Mouse (Mus musculus) left cerebral cortex, adult 2 months (tissue): ENCODE measurements around the gene Hist1h3b. TPM values are rescaled to one million over a fixed set of nuclear protein-coding genes. Genes with fewer than 3 reads are reported as not detected.

Experiments used
- DNase-seq, 2 experiments: peaks; one replicate each; pipeline ENCODE4 v3.0.0; 2021 to 2022; ENCODE audit warnings: low spot score in 2 of 2, mixed read lengths in 1 of 2; ENCODE audit errors: extremely low spot score in 1 of 2
- H3K27ac ChIP-seq: fragments of 200-600 bp; 2 replicates; pipeline ENCODE4 v1.8.1; 2022
- H3K4me3 ChIP-seq: fragments of 200-600 bp; 2 replicates; pipeline ENCODE4 v1.8.1; 2022
- CTCF ChIP-seq: fragments of 200-600 bp; IDR thresholded peaks from 2 replicates; pipeline ENCODE4 v1.8.1; 2022; ENCODE audit warnings: antibody characterized with exemption, mild to moderate bottlenecking, moderate library complexity
- intact Hi-C: fragments of 180-260 bp; cut with DNase I; formaldehyde crosslinking; loops from one replicate; pipeline ENCODE4 v1.15.1; 2025
- total RNA-seq, 2 experiments: library from RNA; stranded (reverse); gene quantifications; 2 replicates each; pipeline ENCODE4 v1.2.3; 2021

Hist1h3b gene
- total RNA-seq, 2 experiments from 2014 or later = 6.6 to 7.5 TPM

DNA sequence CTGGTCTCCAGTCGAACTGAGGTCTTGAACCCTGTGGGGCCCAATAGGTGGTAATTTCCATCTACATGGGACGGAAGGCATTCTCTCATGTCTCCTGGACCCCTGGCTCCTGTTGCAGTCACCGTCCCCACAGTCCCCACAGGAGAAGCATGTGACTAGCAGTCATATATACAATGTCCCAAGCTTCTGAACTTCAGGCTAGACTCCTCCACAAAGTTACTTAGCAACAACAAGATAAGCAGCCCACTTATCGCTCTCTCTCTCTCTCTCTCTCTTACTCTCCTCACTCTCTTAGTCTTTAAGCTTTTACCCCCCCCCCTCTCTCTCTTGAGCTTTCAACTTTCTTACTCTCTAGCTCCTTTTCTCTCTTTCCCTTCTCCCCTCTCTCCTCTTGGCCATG is 27.8 kb upstream of the Hist1h3b start:
- no peak for DNase-seq

DNA sequence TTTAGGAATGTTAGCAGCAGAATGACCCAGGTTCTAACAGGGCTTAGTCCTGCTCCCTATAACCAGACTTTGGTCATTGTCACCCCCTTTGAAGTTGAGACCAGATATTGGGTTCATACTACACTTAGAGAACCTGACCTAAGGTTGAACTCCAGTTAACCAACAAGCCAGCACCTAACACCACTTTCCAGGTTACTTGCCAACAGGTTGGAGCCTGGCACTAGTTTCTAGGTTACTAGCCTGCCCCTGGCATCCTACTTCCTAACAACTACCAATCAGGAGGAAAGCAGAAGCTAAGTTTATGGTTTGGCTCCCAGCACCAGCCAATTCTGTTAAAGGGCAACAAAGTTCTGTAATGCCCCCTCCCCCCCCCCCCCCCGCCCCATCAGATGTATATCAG is 26.9 kb upstream of the Hist1h3b start:
- intact Hi-C loops = no loop called here
- no peak for TF ChIP-seq CTCF
- DNase-seq = no peak
- H3K4me3 ChIP-seq = no peak overlapping the region
- H3K27ac ChIP-seq = no peak overlapping the region

More for the DNA sequence above, 27.8 kb upstream of the Hist1h3b start:
- no peak for TF ChIP-seq CTCF
- intact Hi-C loops = no loop called here
- no peak overlapping the region for H3K27ac ChIP-seq
- no peak overlapping the region for H3K4me3 ChIP-seq

- intact Hi-C loops = no loop called here
- no peak for DNase-seq
- no peak for TF ChIP-seq CTCF
- Histone ChIP-seq H3K4me3 (no peak overlapping the region), H3K27ac (no peak overlapping the region)
Observed at GRCm38 (mm10) chr13:23728472-23729191, 23.4 kb upstream of the Hist1h3b start.

DNA sequence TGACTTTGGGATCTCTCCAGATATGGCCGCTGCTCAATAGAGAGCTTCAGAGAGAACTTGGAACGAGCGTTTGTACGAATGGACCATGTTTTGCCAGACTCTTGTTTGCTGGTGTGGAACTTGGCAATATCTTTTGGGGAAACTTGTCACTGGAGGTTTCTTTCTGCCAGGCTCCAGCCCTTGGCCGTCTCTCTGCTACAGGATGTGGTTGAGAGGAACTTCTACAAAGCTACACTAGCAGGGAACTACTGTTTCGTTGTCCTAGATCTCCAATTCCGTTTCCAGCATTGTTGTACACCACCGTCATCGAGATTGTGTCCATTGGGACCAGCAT is 22.9 kb upstream of the Hist1h3b start:
- DNase-seq = no peak
- Histone ChIP-seq H3K27ac (no peak overlapping the region), H3K4me3 (no peak overlapping the region)
- intact Hi-C loops = no loop called here
- no peak for TF ChIP-seq CTCF

- no peak for DNase-seq
- no peak for TF ChIP-seq CTCF
- intact Hi-C loops = no loop called here
- Histone ChIP-seq H3K27ac (no peak overlapping the region), H3K4me3 (no peak overlapping the region)
Observed at GRCm38 (mm10) chr13:23729706-23730105, 22.4 kb upstream of the Hist1h3b start.

- DNase-seq = no peak
- intact Hi-C loops = no loop called here
- Histone ChIP-seq H3K27ac (no peak overlapping the region), H3K4me3 (no peak overlapping the region)
- no peak for TF ChIP-seq CTCF
Observed at GRCm38 (mm10) chr13:23730479-23730878, 21.6 kb upstream of the Hist1h3b start.

DNA sequence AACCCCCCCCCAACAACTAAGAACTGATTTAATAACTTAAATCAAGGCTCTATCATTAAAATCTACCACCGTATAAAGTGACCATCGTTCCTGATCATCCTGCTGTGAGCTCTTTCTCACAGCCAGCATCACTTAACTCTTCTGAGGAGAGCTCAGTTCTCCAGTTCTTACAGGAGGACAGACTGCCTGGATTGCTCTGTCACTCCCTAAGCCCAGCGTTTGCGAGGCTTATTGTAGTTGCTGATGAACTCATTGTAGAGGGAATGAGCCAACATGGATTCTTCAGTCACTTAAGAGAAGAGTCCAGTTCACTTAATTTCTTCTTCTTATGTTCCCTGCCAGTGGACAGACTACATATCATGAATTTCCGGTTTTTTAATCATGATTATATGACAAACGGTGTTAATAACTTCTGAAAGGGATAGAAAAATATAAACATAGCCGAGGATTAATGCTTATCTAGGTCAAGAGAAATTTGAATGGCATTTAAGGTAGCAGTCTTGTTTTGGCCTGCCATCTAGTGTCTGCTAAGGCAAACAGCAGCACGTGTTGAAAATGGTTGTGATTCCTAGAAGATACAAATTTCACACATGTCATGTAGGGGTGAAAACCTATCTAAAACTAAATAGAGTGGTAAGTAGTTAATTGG is 19.8 kb upstream of the Hist1h3b start:
- intact Hi-C loops = loop anchor here (1.0 kb wide), 1 partner anchor 31 kb away; no protein-coding TSS in a partner anchor
- Histone ChIP-seq H3K27ac (no peak overlapping the region), H3K4me3 (no peak overlapping the region)
- no peak for DNase-seq
- peak; percentile 86 for TF ChIP-seq CTCF

DNA sequence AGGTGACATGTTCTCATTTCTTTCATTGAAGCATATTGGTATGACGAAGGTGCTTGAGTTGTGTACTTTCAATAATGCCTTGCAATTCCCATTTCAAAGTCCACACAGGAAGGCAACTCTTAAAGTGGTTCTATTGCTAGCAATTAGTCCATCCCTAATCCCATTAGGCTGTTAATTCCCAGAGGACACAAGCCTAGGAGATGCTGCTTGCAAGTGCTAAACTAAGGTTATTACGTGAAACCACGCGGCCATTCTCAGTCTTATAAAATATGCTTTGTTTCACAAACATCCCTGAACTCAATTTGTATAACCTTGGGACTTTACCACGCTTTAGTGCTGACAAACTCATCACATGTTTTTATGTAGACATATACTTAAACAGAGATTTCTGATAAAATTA is 15.0 kb upstream of the Hist1h3b start:
- H3K27ac ChIP-seq = no peak overlapping the region
- intact Hi-C loops = loop anchor here (5.0 kb wide), 2 partner anchors 115 to 1695 kb away; partner anchors contain the start of genes Hist1h1e, Hist1h2ag, Hist1h2be and Hist1h2bj
- TF ChIP-seq CTCF = no peak
- H3K4me3 ChIP-seq = no peak overlapping the region
- DNase-seq = no peak

DNA sequence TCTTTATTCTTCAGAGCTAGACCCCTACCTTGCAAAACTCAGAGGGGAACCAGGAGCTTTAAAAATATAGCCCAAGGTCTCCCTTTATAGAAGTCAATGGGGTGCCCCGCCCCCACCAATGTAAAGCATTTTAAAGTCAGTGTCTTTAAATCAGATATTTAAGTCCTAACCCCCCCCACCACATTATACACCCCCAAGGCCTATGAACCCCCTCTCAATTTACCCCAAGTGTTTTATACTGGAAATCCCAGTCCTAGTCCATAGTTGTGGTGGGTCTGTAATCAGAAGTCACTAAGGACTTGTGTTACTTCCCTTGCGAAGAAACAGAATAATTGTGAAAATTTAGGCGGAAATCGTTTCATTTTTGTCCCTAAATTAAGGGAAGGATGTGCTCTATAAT is 14.0 kb upstream of the Hist1h3b start:
- H3K4me3 ChIP-seq = peak overlapping the region; percentile 83
- H3K27ac ChIP-seq = peak overlapping the region; percentile 93
- TF ChIP-seq CTCF = no peak
- no peak for DNase-seq
- intact Hi-C loops = loop anchor here (5.0 kb wide), 2 partner anchors 116 to 1696 kb away; partner anchors contain the start of genes Hist1h1e, Hist1h2ag, Hist1h2be and Hist1h2bj

GRCm38 (mm10) chr13:23738677-23739068 is 13.4 kb upstream of the Hist1h3b start, which contains the start of gene Hist1h1c:
Gene Hist1h1c, plus strand, starts transcription at chr13:23738808.
- Histone ChIP-seq H3K4me3 (peak within 1 kb of the TSS; percentile 83), H3K27ac (peak within 1 kb of the TSS; percentile 93)
- intact Hi-C loops = loop anchor here (5.0 kb wide), 2 partner anchors 116 to 1696 kb away; partner anchors contain the start of genes Hist1h1e, Hist1h2ag, Hist1h2be and Hist1h2bj
- DNase-seq = peak; percentile 85 to 87
- no peak; the same call in 1 of the 2 replicates for TF ChIP-seq CTCF

GRCm38 (mm10) chr13:23739069-23739921 is 12.8 kb upstream of the Hist1h3b start:
- DNase-seq = peak; percentile 87 to 92
- TF ChIP-seq CTCF = no peak; the same call in 1 of the 2 replicates
- H3K27ac ChIP-seq = peak overlapping the region; percentile 93
- intact Hi-C loops = loop anchor here (5.0 kb wide), 2 partner anchors 117 to 1697 kb away; partner anchors contain the start of genes Hist1h1e, Hist1h2ag, Hist1h2be and Hist1h2bj
- peak overlapping the region; percentile 83 for H3K4me3 ChIP-seq

DNA sequence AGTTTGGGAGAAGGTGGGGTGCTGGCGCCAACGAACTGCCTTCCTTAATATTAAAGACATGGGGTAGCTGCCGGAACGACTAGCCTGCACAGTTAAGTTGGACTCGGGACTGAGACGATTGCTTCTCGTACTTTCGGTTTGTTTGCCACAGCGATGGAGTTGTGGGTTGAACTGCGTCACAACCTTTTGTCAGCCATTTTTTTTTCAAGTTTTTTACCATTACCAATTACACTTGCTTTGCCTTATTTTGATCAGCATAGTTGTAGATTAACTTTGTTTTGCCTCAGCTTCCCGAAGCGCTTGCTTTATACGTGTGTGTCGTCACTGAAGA is 12.2 kb upstream of the Hist1h3b start:
- no peak for DNase-seq
- Histone ChIP-seq H3K4me3 (peak overlapping the region; percentile 83), H3K27ac (peak overlapping the region; percentile 88)
- intact Hi-C loops = loop anchor here (5.0 to 10.0 kb wide), 3 partner anchors 118 to 1698 kb away; partner anchors contain the start of genes Hist1h1e, Hist1h2ag, Hist1h2be and Hist1h2bj
- TF ChIP-seq CTCF = no peak
